Mouse (Mus musculus) kidney, postnatal 0 days (tissue): ENCODE measurements around the gene Sprr1b. TPM values are rescaled to one million over a fixed set of nuclear protein-coding genes. Genes with fewer than 3 reads are reported as not detected.

Experiments
- ATAC-seq: fragments of 200-750 bp; cut with Nextera tagmentation; replicated peaks from 2 replicates; pipeline ENCODE4 v1.8.0; 2017; ENCODE audit warnings: low read depth, moderate number of reproducible peaks, moderate TSS enrichment, moderate library complexity; ENCODE audit not compliant: low FRiP score
- DNase-seq: peaks from one replicate; pipeline ENCODE4 v3.0.0-alpha.2; 2016; ENCODE audit warnings: low spot score
- H3K27ac ChIP-seq: fragments of 300-500 bp; sonication (generic); 2 replicates; pipeline ENCODE4 v1.5.1; 2014; ENCODE audit warnings: mild to moderate bottlenecking
- H3K27me3 ChIP-seq: fragments of 300-500 bp; sonication (generic); 2 replicates; pipeline ENCODE4 v1.6.1; 2014; ENCODE audit warnings: low read length, mixed read lengths; ENCODE audit not compliant: insufficient read depth
- H3K36me3 ChIP-seq: fragments of 300-500 bp; sonication (generic); 2 replicates; pipeline ENCODE4 v1.6.1; 2014; ENCODE audit warnings: low read length, mixed read lengths; ENCODE audit not compliant: insufficient read depth
- H3K4me1 ChIP-seq: fragments of 300-500 bp; sonication (generic); replicated peaks from 2 replicates; pipeline ENCODE4 v1.6.1; 2014; ENCODE audit warnings: antibody characterized with exemption, low read length, mixed read lengths; ENCODE audit not compliant: insufficient read depth
- H3K4me2 ChIP-seq: fragments of 300-500 bp; sonication (generic); 2 replicates; pipeline ENCODE4 v1.6.1; 2014; ENCODE audit warnings: mild to moderate bottlenecking, low read length, moderate library complexity, mixed read lengths
- H3K4me3 ChIP-seq: fragments of 300-500 bp; sonication (generic); replicated peaks from 2 replicates; pipeline ENCODE4 v1.5.1; 2014; ENCODE audit warnings: low read depth, low read length
- H3K9ac ChIP-seq: fragments of 300-500 bp; sonication (generic); 2 replicates; pipeline ENCODE4 v1.6.1; 2014; ENCODE audit warnings: low read depth, low read length
- H3K9me3 ChIP-seq: fragments of 300-500 bp; sonication (generic); replicated peaks from 2 replicates; pipeline ENCODE4 v1.6.1; 2016; ENCODE audit warnings: low read length, inconsistent platforms, mixed read lengths
- CTCF ChIP-seq: IDR thresholded peaks from 2 replicates; pipeline ENCODE4 v1.5.1; 2016; ENCODE audit warnings: antibody characterized with exemption, low read depth, mild to moderate bottlenecking, moderate library complexity
- WGBS: fragments of 180-500 bp; shearing (Covaris S2); extraction: QIAGEN DNeasy Blood & Tissue Kit; methylation state at CpG from one replicate; pipeline ENCODE4 v1.1.7; 2014; 5-methylcytosine and 5-hydroxymethylcytosine counted together
- polyA plus RNA-seq: library from polyadenylated mRNA; unstranded; fragments of >200 nt; fragmentation: Nextera tagmentation; extraction: Ambion mirVana; gene quantifications from 2 replicates; pipeline ENCODE4 v1.2.1, GENCODE M21; 2015

Sprr1b gene
- polyA plus RNA-seq, 1 experiment from 2014 or later = not detected

- no peak for ATAC-seq
- H3K9ac ChIP-seq = no peak within 1 kb of the TSS
Measured at GRCm38 (mm10) chr3:92458620-92459019, 20.0 kb upstream of the Sprr1b start, which contains the start of gene Sprr3. Sprr3 (minus strand) TSS chr3:92458720.

DNA sequence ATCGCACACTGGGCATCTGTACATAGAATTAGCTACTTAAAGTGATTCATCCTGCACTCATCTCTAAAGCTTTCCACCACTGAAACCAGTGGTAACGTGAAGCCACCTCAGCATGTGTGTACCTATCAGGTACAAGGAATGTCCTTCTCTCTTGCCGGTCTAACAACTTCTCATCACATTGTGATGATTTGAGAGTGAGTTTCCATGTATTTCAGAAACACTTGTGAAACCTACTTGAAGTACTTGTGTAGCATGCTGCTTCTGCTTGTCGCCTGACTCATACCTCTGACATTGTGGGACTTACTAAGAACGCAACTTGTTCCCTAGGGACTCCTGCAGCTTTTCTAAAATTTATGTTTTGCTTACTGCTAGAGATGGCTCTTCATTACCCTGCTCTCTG, 16.6 kb upstream of the Sprr1b start:
- no peak for ATAC-seq
- Histone ChIP-seq H3K27me3 (no peaks in the 10 kb centered on the region), H3K9ac (no peak overlapping the region), H3K4me3 (no peak overlapping the region), H3K4me2 (no peak overlapping the region), H3K36me3 (no peaks in the 10 kb centered on the region), H3K27ac (no peak overlapping the region), H3K4me1 (no peaks in the 10 kb centered on the region), H3K9me3 (no peaks in the 10 kb centered on the region)
- no peak for DNase-seq
- no peak for TF ChIP-seq CTCF
- 86% methylated on average over 5 of the region's 5 CpGs for WGBS

More at GRCm38 (mm10) chr3:92458620-92459019, 20.0 kb upstream of the Sprr1b start, which contains the start of gene Sprr3:
- DNase-seq = no peak
- no peaks in the 10 kb centered on the region for H3K27me3 ChIP-seq
- WGBS = 53% methylated on average over 2 of the region's 2 CpGs
- H3K9me3 ChIP-seq = no peaks in the 10 kb centered on the region
- H3K4me1 ChIP-seq = no peaks in the 10 kb centered on the region
- H3K27ac ChIP-seq = no peak within 1 kb of the TSS
- TF ChIP-seq CTCF = no peak
- no peak within 1 kb of the TSS for H3K4me3 ChIP-seq
- H3K36me3 ChIP-seq = no peaks in the 10 kb centered on the region
- no peak within 1 kb of the TSS for H3K4me2 ChIP-seq

- Histone ChIP-seq H3K27me3 (no peaks in the 10 kb centered on the region), H3K9me3 (no peaks in the 10 kb centered on the region), H3K9ac (no peak overlapping the region), H3K4me1 (no peaks in the 10 kb centered on the region), H3K36me3 (no peaks in the 10 kb centered on the region), H3K4me2 (no peak overlapping the region), H3K4me3 (no peak overlapping the region), H3K27ac (no peak overlapping the region)
- TF ChIP-seq CTCF = no peak
- DNase-seq = no peak
- 79% methylated on average over 3 of the region's 3 CpGs for WGBS
- no peak for ATAC-seq
Measured at GRCm38 (mm10) chr3:92440177-92440576, 1.6 kb upstream of the Sprr1b start.

DNA sequence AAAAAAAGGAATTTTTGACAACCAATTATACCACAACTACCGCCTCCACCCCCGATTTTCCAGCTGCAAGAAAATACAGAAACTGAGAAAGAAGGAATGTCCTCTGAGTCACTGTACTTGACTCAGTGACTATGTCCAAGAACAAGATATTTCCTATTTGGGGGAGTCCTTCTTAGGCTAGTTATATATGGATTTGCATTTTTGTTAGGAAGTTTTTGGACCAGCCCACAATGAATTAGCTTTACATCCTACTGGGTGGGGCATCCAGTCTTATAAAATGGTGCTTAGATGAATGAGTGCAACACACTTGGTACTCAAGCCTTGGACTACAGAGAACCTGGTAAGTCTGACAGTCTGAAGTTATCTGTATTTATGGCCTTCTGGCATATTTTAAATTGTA, 6.3 kb downstream of the Sprr1b start, which contains the start of gene Sprr2k:
Gene Sprr2k (plus strand): TSS at position 301 of the 400 bp plus-strand sequence.
- H3K27me3 ChIP-seq = no peaks in the 10 kb centered on the region
- no peak within 1 kb of the TSS for H3K27ac ChIP-seq
- H3K4me2 ChIP-seq = no peak within 1 kb of the TSS
- H3K4me3 ChIP-seq = no peak within 1 kb of the TSS
- TF ChIP-seq CTCF = no peak
- ATAC-seq = no peak
- no peaks in the 10 kb centered on the region for H3K36me3 ChIP-seq
- H3K9me3 ChIP-seq = no peaks in the 10 kb centered on the region
- WGBS = 89% methylated on average over 2 of the region's 2 CpGs
- DNase-seq = no peak
- H3K9ac ChIP-seq = no peak within 1 kb of the TSS
- H3K4me1 ChIP-seq = no peaks in the 10 kb centered on the region

- no peak within 1 kb of the TSS for H3K9ac ChIP-seq
- no peaks in the 10 kb centered on the region for H3K9me3 ChIP-seq
- DNase-seq = no peak
- WGBS = 92% methylated on average over 6 of the region's 6 CpGs
- no peak within 1 kb of the TSS for H3K4me2 ChIP-seq
- ATAC-seq = no peak
- no peaks in the 10 kb centered on the region for H3K27me3 ChIP-seq
- no peaks in the 10 kb centered on the region for H3K4me1 ChIP-seq
- TF ChIP-seq CTCF = no peak
- no peak within 1 kb of the TSS for H3K27ac ChIP-seq
- no peak within 1 kb of the TSS for H3K4me3 ChIP-seq
- no peaks in the 10 kb centered on the region for H3K36me3 ChIP-seq
Measured at GRCm38 (mm10) chr3:92429323-92429722, 9.3 kb downstream of the Sprr1b start, which contains the start of gene Gm9774. Gm9774 (minus strand) TSS chr3:92429423.

GRCm38 (mm10) chr3:92417782-92418181, 20.8 kb downstream of the Sprr1b start, which contains the start of gene Sprr2j-ps:
Sprr2j-ps (plus strand) TSS chr3:92418082.
- H3K36me3 ChIP-seq = no peaks in the 10 kb centered on the region
- no peak for ATAC-seq
- TF ChIP-seq CTCF = no peak
- H3K27ac ChIP-seq = no peak within 1 kb of the TSS
- no peak within 1 kb of the TSS for H3K9ac ChIP-seq
- H3K4me3 ChIP-seq = no peak within 1 kb of the TSS
- H3K4me2 ChIP-seq = no peak within 1 kb of the TSS
- no peaks in the 10 kb centered on the region for H3K9me3 ChIP-seq
- DNase-seq = no peak
- no peaks in the 10 kb centered on the region for H3K27me3 ChIP-seq
- no peaks in the 10 kb centered on the region for H3K4me1 ChIP-seq
- 92% methylated on average over 2 of the region's 2 CpGs for WGBS

DNA sequence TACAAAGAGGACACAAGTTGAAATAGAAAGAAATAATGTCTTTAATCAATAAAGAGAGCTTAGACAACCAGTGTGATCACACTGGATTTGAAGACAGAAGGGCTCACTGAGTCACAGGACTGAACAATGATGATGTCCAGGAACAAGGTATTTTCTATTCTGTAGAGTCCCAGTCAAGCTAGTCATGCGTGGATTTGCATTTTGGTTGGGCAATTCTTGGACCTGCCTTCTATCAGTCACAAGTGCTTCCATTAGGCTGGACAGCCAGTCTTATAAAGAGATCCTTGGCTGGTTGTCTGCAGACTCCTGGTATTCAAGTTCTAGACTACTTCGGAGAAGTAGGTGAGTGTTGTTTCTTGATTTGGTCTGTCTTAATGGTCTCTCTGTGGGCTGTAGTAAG, 30.9 kb downstream of the Sprr1b start, which contains the start of gene Sprr2i:
Gene Sprr2i (plus strand): TSS at position 301 of the 400 bp plus-strand sequence.
- 90% methylated on average over 2 of the region's 2 CpGs for WGBS
- DNase-seq (no peak), ATAC-seq (no peak)
- Histone ChIP-seq H3K4me3 (no peak within 1 kb of the TSS), H3K9ac (no peak within 1 kb of the TSS), H3K4me2 (no peak within 1 kb of the TSS), H3K36me3 (no peaks in the 10 kb centered on the region), H3K27ac (no peak within 1 kb of the TSS), H3K9me3 (no peaks in the 10 kb centered on the region), H3K27me3 (no peaks in the 10 kb centered on the region), H3K4me1 (no peaks in the 10 kb centered on the region)
- no peak for TF ChIP-seq CTCF
